Mouse (Mus musculus): ENCODE results near the gene Cd3eap. TPM values are rescaled to one million over a fixed set of nuclear protein-coding genes. Genes with fewer than 3 reads are reported as not detected.

The Cd3eap gene
- polyA plus RNA-seq (2014; fragmentation: Illumina TruSeq; extraction: RNeasy Lipid Tissue Mini Kit (QIAGEN cat#74804); ENCODE audit: low replicate concordance), result 0.26 TPM

DNA sequence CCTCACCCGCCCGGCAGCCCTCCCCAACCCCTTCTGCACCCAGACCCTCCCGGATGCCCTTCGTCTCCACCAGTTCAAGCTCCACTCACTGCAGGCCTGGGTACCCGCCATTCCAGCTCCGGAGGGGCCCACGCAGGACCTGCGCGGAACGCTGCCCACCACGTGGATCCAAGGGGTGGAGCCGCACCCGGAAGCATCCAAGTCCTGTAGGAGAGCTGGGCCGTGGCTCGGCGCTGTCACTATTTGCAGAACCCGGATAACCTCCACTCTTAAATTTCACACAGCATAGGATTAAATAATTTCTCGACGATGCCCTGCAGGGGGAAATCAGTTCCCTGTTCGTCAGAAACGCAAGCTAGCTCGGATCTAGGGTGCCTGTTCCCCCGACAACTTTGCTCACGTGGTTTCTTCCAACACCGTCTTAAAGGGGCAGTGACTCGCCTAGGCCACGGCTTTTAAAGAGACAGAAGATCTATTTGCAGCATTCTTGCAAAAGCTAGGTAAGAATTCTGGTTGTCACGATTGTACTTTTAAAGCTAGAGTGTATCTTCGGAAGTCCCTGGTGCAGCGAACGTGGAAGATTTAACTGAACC is at the start of gene Cd3eap, which contains the start of gene Ppp1r13l:
TSS of gene Cd3eap (minus strand) at position 185 of the 593 bp plus-strand sequence.
TSS of gene Ppp1r13l (plus strand) at position 451 of the 593 bp plus-strand sequence.

DNA sequence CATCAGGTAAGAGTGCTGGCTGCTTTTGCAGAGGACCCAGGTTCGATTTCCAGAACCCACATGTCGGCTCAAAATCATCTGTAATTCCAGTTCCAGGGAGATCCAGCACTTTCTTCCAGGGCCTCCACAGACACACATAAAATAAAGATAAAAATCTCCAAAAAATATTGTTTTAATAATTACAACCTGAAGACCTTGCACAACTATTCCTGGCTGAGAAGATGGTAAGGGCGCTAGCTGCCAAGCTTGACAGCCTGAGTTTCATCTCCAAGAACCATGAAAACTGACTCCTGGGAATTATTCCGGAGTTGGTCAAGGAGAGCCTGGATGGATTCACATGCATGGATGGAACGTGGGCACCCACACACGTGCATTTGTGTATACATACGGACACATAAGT is 45.2 kb upstream of the Cd3eap start, which contains the start of gene Ckm:
TSS of gene Ckm (plus strand) at position 301 of the 400 bp plus-strand sequence.

DNA sequence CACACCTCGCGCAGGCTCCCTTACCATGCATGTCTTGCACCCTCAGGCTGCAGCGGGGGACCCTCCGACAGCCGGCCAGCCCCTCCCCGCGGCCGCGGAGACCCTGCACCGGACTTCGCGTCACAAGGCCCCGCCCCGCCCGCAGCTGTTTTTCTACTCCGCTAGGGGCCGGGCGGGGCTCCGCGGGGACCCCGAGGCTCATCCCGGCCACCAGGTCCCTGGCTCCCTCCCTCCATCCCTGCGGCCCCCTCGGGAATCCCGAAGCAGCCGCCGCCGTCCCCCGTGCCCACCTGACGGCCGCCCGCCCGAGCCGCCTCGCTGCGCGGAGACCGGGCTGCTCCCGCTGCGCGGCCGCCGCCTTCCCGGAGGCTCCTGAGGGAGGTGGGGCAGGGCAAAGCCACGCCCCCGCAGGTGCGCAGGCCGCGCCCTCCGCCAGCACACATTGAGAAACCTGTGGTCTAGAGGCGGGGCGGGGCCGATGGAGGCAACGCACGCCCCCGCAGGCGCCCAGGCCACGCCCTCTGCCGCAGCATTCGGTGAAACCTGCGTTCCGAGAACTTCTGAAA is 44.5 kb upstream of the Cd3eap start, which contains the start of gene Klc3:
TSS of gene Klc3 (minus strand) at position 374 of the 566 bp plus-strand sequence.

DNA sequence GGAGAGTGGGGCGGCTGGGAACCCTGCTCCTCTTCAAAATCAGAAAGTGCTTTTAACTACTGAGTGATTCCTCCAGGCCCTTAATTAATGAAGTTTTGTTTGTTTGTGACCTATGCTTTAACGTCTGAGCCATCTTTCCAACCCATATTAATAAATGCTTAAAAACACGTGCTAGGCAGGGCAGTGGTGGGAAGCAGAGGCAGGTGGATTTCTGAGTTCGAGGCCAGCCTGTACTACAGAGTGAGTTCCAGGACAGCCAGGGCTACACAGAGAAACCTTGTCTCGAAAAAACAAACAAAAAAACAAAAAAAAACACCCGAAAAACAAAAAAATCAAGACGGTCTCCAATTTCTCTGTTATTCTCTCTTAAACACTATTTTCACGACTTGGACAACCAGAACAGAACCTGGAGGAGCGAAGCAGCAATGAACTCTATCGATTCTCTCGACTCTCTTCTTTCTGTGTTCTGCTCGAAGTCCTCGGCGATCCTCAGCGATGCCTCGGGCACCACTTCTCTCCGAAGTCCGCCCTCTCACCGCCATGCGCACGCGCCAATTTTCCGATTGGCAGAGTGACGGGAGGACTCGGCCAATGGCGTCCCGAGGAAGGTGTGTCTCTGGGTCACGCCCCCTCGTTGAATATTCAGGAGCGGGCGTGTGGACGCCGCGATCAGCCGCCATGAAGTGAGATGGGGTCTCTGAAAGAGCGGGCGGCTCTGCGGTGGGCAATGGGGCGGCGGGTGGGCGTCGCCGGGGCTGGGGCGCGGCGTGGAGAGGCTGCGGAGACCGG is 22.3 kb upstream of the Cd3eap start, which contains the start of gene Ercc2:
TSS of gene Ercc2 (plus strand) at position 634 of the 789 bp plus-strand sequence.

DNA sequence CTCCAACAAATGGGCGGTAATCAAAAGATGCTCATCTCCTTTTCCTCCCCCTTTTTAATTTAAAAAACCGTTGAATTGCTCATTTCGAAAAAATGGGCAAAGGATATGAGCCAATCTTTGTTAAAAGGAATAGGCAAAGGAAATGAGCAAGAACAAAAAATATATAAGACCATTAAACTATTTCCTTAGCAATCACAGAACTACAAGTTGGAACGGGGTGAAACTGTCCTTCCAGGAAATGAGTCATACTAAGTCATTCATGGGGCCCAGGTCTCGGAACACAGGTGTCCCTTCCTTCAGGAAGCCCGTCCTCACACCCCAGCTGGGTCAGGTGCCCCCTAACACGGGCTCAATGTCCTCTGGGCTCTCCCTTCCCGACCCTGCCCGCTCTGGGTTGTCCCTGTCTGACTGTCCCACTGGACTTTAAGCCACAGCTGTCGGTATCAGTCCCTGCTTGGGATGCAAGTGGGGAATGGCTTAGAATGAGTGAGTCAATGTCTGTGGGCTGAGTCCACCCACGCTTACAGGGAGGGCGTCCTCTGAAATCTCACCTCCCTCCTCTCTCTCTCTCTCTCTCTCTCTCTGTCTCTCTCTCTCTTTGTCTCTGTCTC is 14.9 kb downstream of the Cd3eap start, which contains the start of gene Ercc1:
TSS of gene Ercc1 (plus strand) at position 542 of the 611 bp plus-strand sequence.

DNA sequence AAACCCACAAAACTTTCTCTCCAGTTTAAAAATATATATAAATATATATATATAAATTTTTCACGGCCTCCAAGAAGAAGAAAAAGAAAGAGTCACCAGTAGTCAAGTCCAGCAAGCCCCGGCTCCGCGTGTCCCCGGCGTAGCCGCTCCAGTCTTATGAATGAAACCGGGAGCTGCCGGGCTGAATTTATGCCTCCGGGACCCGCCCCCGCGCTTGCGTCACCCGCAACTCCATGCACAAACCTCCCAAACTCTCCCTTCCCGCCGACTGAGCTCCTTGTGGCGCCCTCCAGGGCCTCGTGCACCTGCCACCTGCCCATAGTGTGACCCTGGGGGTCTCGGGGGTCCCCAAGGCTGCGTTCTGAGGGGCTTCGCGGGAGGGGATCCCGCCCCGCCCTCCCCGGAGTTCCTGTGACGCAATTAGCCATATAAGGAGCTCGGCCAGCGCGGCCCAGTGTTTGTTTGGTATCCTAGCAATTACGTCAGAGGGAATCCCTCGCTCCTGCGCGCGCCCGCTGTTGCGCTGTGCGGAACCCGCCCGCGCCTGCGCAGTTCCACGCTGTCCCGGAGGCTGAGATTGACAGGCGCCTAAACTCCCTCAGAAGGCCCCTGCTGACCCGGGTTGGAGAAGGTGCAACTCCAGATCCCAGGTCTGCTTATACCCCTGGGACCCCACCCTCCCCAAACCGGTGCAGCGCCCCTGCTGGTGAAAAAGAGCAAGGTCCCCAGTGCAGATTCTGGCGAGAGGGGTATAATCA is 49.2 kb downstream of the Cd3eap start, which contains the start of gene Fosb:
TSS of gene Fosb (minus strand) at position 168 of the 758 bp plus-strand sequence.

Other genes starting within 250 kb of the Cd3eap start
- gene Gm4969, start 241.1 kb downstream of the Cd3eap start, polyA plus RNA-seq (2014; fragmentation: Illumina TruSeq; extraction: RNeasy Lipid Tissue Mini Kit (QIAGEN cat#74804); ENCODE audit: low replicate concordance), result not detected
- gene Fbxo46, start 239.6 kb downstream of the Cd3eap start, polyA plus RNA-seq (2014; fragmentation: Illumina TruSeq; extraction: RNeasy Lipid Tissue Mini Kit (QIAGEN cat#74804); ENCODE audit: low replicate concordance), result 0.48 TPM
- gene Qpctl, start 210.2 kb downstream of the Cd3eap start, polyA plus RNA-seq (2014; fragmentation: Illumina TruSeq; extraction: RNeasy Lipid Tissue Mini Kit (QIAGEN cat#74804); ENCODE audit: low replicate concordance), result 2.7 TPM
- gene Snrpd2, start 209.8 kb downstream of the Cd3eap start, polyA plus RNA-seq (2014; fragmentation: Illumina TruSeq; extraction: RNeasy Lipid Tissue Mini Kit (QIAGEN cat#74804); ENCODE audit: low replicate concordance), result 1.3 TPM
- gene Gipr, start 193.4 kb downstream of the Cd3eap start, polyA plus RNA-seq (2014; fragmentation: Illumina TruSeq; extraction: RNeasy Lipid Tissue Mini Kit (QIAGEN cat#74804); ENCODE audit: low replicate concordance), result 0.22 TPM
- not detected for gene Eml2, start 183.1 kb downstream of the Cd3eap start, polyA plus RNA-seq (2014; fragmentation: Illumina TruSeq; extraction: RNeasy Lipid Tissue Mini Kit (QIAGEN cat#74804); ENCODE audit: low replicate concordance)
- gene Gpr4, start 146.9 kb downstream of the Cd3eap start, polyA plus RNA-seq (2014; fragmentation: Illumina TruSeq; extraction: RNeasy Lipid Tissue Mini Kit (QIAGEN cat#74804); ENCODE audit: low replicate concordance), result 1.4 TPM
- gene Opa3, start 131.1 kb downstream of the Cd3eap start, polyA plus RNA-seq (2014; fragmentation: Illumina TruSeq; extraction: RNeasy Lipid Tissue Mini Kit (QIAGEN cat#74804); ENCODE audit: low replicate concordance), result 6.8 TPM
- gene Vasp, start 87.7 kb downstream of the Cd3eap start, polyA plus RNA-seq (2014; fragmentation: Illumina TruSeq; extraction: RNeasy Lipid Tissue Mini Kit (QIAGEN cat#74804); ENCODE audit: low replicate concordance), result 48.9 TPM
- 4.2 TPM for gene Ppm1n, start 79.4 kb downstream of the Cd3eap start, polyA plus RNA-seq (2014; fragmentation: Illumina TruSeq; extraction: RNeasy Lipid Tissue Mini Kit (QIAGEN cat#74804); ENCODE audit: low replicate concordance)
- not detected for gene Rtn2, start 76.9 kb downstream of the Cd3eap start, polyA plus RNA-seq (2014; fragmentation: Illumina TruSeq; extraction: RNeasy Lipid Tissue Mini Kit (QIAGEN cat#74804); ENCODE audit: low replicate concordance)
- 0.67 TPM for gene Fosb, start 49.4 kb downstream of the Cd3eap start, polyA plus RNA-seq (2014; fragmentation: Illumina TruSeq; extraction: RNeasy Lipid Tissue Mini Kit (QIAGEN cat#74804); ENCODE audit: low replicate concordance)
- not detected for gene Ercc1, start 14.7 kb downstream of the Cd3eap start, polyA plus RNA-seq (2014; fragmentation: Illumina TruSeq; extraction: RNeasy Lipid Tissue Mini Kit (QIAGEN cat#74804); ENCODE audit: low replicate concordance)
- not detected for gene Ppp1r13l, start 266 bp upstream of the Cd3eap start, polyA plus RNA-seq (2014; fragmentation: Illumina TruSeq; extraction: RNeasy Lipid Tissue Mini Kit (QIAGEN cat#74804); ENCODE audit: low replicate concordance)
- not detected for gene Ercc2, start 22.5 kb upstream of the Cd3eap start, polyA plus RNA-seq (2014; fragmentation: Illumina TruSeq; extraction: RNeasy Lipid Tissue Mini Kit (QIAGEN cat#74804); ENCODE audit: low replicate concordance)
- gene Klc3, start 44.6 kb upstream of the Cd3eap start, polyA plus RNA-seq (2014; fragmentation: Illumina TruSeq; extraction: RNeasy Lipid Tissue Mini Kit (QIAGEN cat#74804); ENCODE audit: low replicate concordance), result not detected
- gene Ckm, start 45.3 kb upstream of the Cd3eap start, polyA plus RNA-seq (2014; fragmentation: Illumina TruSeq; extraction: RNeasy Lipid Tissue Mini Kit (QIAGEN cat#74804); ENCODE audit: low replicate concordance), result not detected
- 0.19 TPM for gene Mark4, start 99.3 kb upstream of the Cd3eap start, polyA plus RNA-seq (2014; fragmentation: Illumina TruSeq; extraction: RNeasy Lipid Tissue Mini Kit (QIAGEN cat#74804); ENCODE audit: low replicate concordance)
- not detected for gene Exoc3l2, start 103.8 kb upstream of the Cd3eap start, polyA plus RNA-seq (2014; fragmentation: Illumina TruSeq; extraction: RNeasy Lipid Tissue Mini Kit (QIAGEN cat#74804); ENCODE audit: low replicate concordance)
- 3.4 TPM for gene Bloc1s3, start 148.9 kb upstream of the Cd3eap start, polyA plus RNA-seq (2014; fragmentation: Illumina TruSeq; extraction: RNeasy Lipid Tissue Mini Kit (QIAGEN cat#74804); ENCODE audit: low replicate concordance)
- gene Trappc6a, start 148.9 kb upstream of the Cd3eap start, polyA plus RNA-seq (2014; fragmentation: Illumina TruSeq; extraction: RNeasy Lipid Tissue Mini Kit (QIAGEN cat#74804); ENCODE audit: low replicate concordance), result not detected
- gene Nkpd1, start 158.4 kb upstream of the Cd3eap start, polyA plus RNA-seq (2014; fragmentation: Illumina TruSeq; extraction: RNeasy Lipid Tissue Mini Kit (QIAGEN cat#74804); ENCODE audit: low replicate concordance), result not detected
- 0.22 TPM for gene Ppp1r37, start 203.6 kb upstream of the Cd3eap start, polyA plus RNA-seq (2014; fragmentation: Illumina TruSeq; extraction: RNeasy Lipid Tissue Mini Kit (QIAGEN cat#74804); ENCODE audit: low replicate concordance)
- gene Zfp296, start 217.8 kb upstream of the Cd3eap start, polyA plus RNA-seq (2014; fragmentation: Illumina TruSeq; extraction: RNeasy Lipid Tissue Mini Kit (QIAGEN cat#74804); ENCODE audit: low replicate concordance), result not detected
- gene Gemin7, start 218.1 kb upstream of the Cd3eap start, polyA plus RNA-seq (2014; fragmentation: Illumina TruSeq; extraction: RNeasy Lipid Tissue Mini Kit (QIAGEN cat#74804); ENCODE audit: low replicate concordance), result 6.5 TPM
- 3.5 TPM for gene Clasrp, start 245.0 kb upstream of the Cd3eap start, polyA plus RNA-seq (2014; fragmentation: Illumina TruSeq; extraction: RNeasy Lipid Tissue Mini Kit (QIAGEN cat#74804); ENCODE audit: low replicate concordance)

Data from small intestine, adult 10 weeks (tissue).